14 mouse cellular contexts compared by ENCODE assay signal in the genomic region with DNA sequence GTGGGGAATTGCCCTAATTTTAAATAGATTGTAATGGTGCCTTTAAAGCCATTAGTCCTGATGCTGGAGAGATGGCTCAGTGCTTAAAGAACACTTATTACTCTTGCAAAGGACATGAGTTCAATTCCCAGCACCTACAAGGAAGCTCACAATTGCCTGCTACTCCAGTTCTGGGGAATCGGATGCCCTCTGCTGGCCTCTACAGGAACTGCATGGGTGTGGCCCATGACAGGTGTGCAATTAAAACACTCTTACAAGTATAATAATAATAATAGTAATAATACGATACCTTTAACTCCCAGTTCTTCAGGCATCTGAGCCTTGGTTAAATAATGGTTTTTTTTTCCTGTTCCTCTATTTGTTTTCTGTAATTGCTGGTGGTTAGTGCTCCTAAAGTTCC. TPM values are rescaled to one million over a fixed set of nuclear protein-coding genes. Genes with fewer than 3 reads are reported as not detected.
DNase-seq lines count a peak whose midpoint lies in the region; ATAC-seq and TF ChIP-seq lines count a peak whose summit lies in the region.
"Had no signal": no experiment of that assay in that cellular context is flagged by ENCODE, and none has a peak within 500 bp of the region (broad histone marks: within the 10 kb centered on the region; RNA-seq: fewer than 3 reads in every experiment).

No protein-coding gene starts in this region.

- H3K9ac ChIP-seq in hindbrain, postnatal 0 days (replicated peaks; ENCODE audit: low read length), result no peak overlapping the region
- H3K9ac ChIP-seq in midbrain, postnatal 0 days (replicated peaks; ENCODE audit: low read length, poor library complexity, severe bottlenecking), result no peak overlapping the region
- H3K9ac ChIP-seq in midbrain, embryonic 11.5 days (ENCODE audit: low read length), result no peak overlapping the region
- H3K9ac ChIP-seq: liver, embryonic 13.5 days; neural tube, embryonic 15.5 days had no signal

- H3K4me3 ChIP-seq in hindbrain, postnatal 0 days (ENCODE audit: low read length), result no peak overlapping the region
- H3K4me3 ChIP-seq in hindbrain, embryonic 10.5 days, result no peak overlapping the region
- H3K4me3 ChIP-seq in midbrain, postnatal 0 days (ENCODE audit: low read depth, low read length), result no peak overlapping the region
- H3K4me3 ChIP-seq in midbrain, embryonic 11.5 days (ENCODE audit: low read depth, low read length), result no peak overlapping the region
- H3K4me3 ChIP-seq in cortical plate, adult 2 months (ENCODE audit: insufficient read depth, low read length), result no peak overlapping the region
- no peak overlapping the region for H3K4me3 ChIP-seq in forebrain, embryonic 10.5 days
- H3K4me3 ChIP-seq: liver, embryonic 13.5 days; neural tube, embryonic 15.5 days had no signal

- H3K9me3 ChIP-seq in hindbrain, postnatal 0 days (ENCODE audit: low read length), result no peaks in the 10 kb centered on the region
- H3K9me3 ChIP-seq in hindbrain, embryonic 10.5 days, result no peaks in the 10 kb centered on the region
- no peaks in the 10 kb centered on the region for H3K9me3 ChIP-seq in midbrain, postnatal 0 days (ENCODE audit: low read length)
- no peaks in the 10 kb centered on the region for H3K9me3 ChIP-seq in midbrain, embryonic 11.5 days (ENCODE audit: control insufficient read depth, low read length)
- H3K9me3 ChIP-seq in forebrain, embryonic 10.5 days, result no peaks in the 10 kb centered on the region
- H3K9me3 ChIP-seq: liver, embryonic 13.5 days; neural tube, embryonic 15.5 days had no signal

- no peak overlapping the region for H3K27ac ChIP-seq in hindbrain, postnatal 0 days
- H3K27ac ChIP-seq in hindbrain, embryonic 10.5 days, result no peak overlapping the region
- H3K27ac ChIP-seq in midbrain, postnatal 0 days (ENCODE audit: low read depth, low read length), result no peak overlapping the region
- no peak overlapping the region for H3K27ac ChIP-seq in midbrain, embryonic 11.5 days (ENCODE audit: low read depth, low read length)
- no peak overlapping the region for H3K27ac ChIP-seq in cortical plate, adult 2 months (ENCODE audit: insufficient read depth, low read length)
- H3K27ac ChIP-seq in forebrain, embryonic 10.5 days, result no peak overlapping the region
- H3K27ac ChIP-seq: liver, embryonic 13.5 days; neural tube, embryonic 15.5 days had no signal

- TF ChIP-seq POLR2A in cortical plate, adult 2 months (IDR thresholded peaks at IDR 0.05; ENCODE audit: extremely low read depth, insufficient read depth, low read length), result no peak

- no peaks in the 10 kb centered on the region for H3K4me1 ChIP-seq in hindbrain, postnatal 0 days (ENCODE audit: insufficient read depth, low read length)
- no peaks in the 10 kb centered on the region for H3K4me1 ChIP-seq in hindbrain, embryonic 10.5 days (replicated peaks)
- 0 out of 2 replicates have a peak, but pooled peaks cover 3% of the 10 kb centered on the region for H3K4me1 ChIP-seq in midbrain, postnatal 0 days (ENCODE audit: insufficient read depth, low read length)
- no peaks in the 10 kb centered on the region for H3K4me1 ChIP-seq in midbrain, embryonic 11.5 days (ENCODE audit: control insufficient read depth, insufficient read depth, low read length)
- H3K4me1 ChIP-seq in cortical plate, adult 2 months (ENCODE audit: control insufficient read depth, insufficient read depth, low read length), result peaks cover 7% of the 10 kb centered on the region
- peaks cover 6% of the 10 kb centered on the region; the same call in 1 of the 2 replicates for H3K4me1 ChIP-seq in forebrain, embryonic 10.5 days
- H3K4me1 ChIP-seq: liver, embryonic 13.5 days; neural tube, embryonic 15.5 days had no signal

- peak; percentile 34; the same call in 1 of the 2 replicates for TF ChIP-seq CTCF in hindbrain, postnatal 0 days (IDR thresholded peaks at IDR 0.05; ENCODE audit: low read depth)
- peak; percentile 46 for TF ChIP-seq CTCF in midbrain, postnatal 0 days (IDR thresholded peaks at IDR 0.05)
- peak; percentile 23; the same call in 1 of the 2 replicates for TF ChIP-seq CTCF in cortical plate, adult 2 months (IDR thresholded peaks at IDR 0.05; ENCODE audit: extremely low read depth, insufficient read depth, low read length)

- intact Hi-C loops in gastrocnemius, postnatal 14 days (cut with DNase I; ENCODE audit: low total_unique reads), result no loop called here

- H3K27me3 ChIP-seq in hindbrain, postnatal 0 days (ENCODE audit: insufficient read depth, low read length), result no peaks in the 10 kb centered on the region
- H3K27me3 ChIP-seq in hindbrain, embryonic 10.5 days (ENCODE audit: insufficient read depth, poor library complexity, severe bottlenecking), result no peaks in the 10 kb centered on the region
- no peaks in the 10 kb centered on the region for H3K27me3 ChIP-seq in midbrain, postnatal 0 days (ENCODE audit: insufficient read depth, low read length)
- no peaks in the 10 kb centered on the region for H3K27me3 ChIP-seq in midbrain, embryonic 11.5 days (ENCODE audit: control insufficient read depth, insufficient read depth, low read length)
- no peaks in the 10 kb centered on the region for H3K27me3 ChIP-seq in forebrain, embryonic 10.5 days (ENCODE audit: poor library complexity, severe bottlenecking)
- H3K27me3 ChIP-seq: CH12.LX; liver, embryonic 13.5 days; neural tube, embryonic 15.5 days had no signal

- no peak overlapping the region for H3K4me2 ChIP-seq in hindbrain, postnatal 0 days (ENCODE audit: low read depth, low read length)
- no peak overlapping the region for H3K4me2 ChIP-seq in midbrain, postnatal 0 days (ENCODE audit: low read depth, low read length, poor library complexity, severe bottlenecking)
- no peak overlapping the region for H3K4me2 ChIP-seq in midbrain, embryonic 11.5 days
- H3K4me2 ChIP-seq: liver, embryonic 13.5 days; neural tube, embryonic 15.5 days had no signal

- WGBS in hindbrain, postnatal 0 days, result 100% methylated on average over 2 of the region's 2 CpGs
- 91% methylated on average over 2 of the region's 2 CpGs for WGBS in hindbrain, embryonic 10.5 days
- 95% methylated on average over 2 of the region's 2 CpGs for WGBS in midbrain, postnatal 0 days
- WGBS in midbrain, embryonic 11.5 days, result 100% methylated on average over 2 of the region's 2 CpGs
- 94% methylated on average over 2 of the region's 2 CpGs for whole genome bisulfite sequencing in forebrain, embryonic 10.5 days

- no peaks in the 10 kb centered on the region for H3K36me3 ChIP-seq in hindbrain, postnatal 0 days (ENCODE audit: insufficient read depth, low read length)
- H3K36me3 ChIP-seq in hindbrain, embryonic 10.5 days, result no peaks in the 10 kb centered on the region
- no peaks in the 10 kb centered on the region for H3K36me3 ChIP-seq in midbrain, postnatal 0 days (ENCODE audit: insufficient read depth, low read length)
- H3K36me3 ChIP-seq in midbrain, embryonic 11.5 days (ENCODE audit: control insufficient read depth, insufficient read depth, low read length), result no peaks in the 10 kb centered on the region
- H3K36me3 ChIP-seq in forebrain, embryonic 10.5 days (replicated peaks), result no peaks in the 10 kb centered on the region; the same call in 1 of the 2 replicates
- H3K36me3 ChIP-seq: liver, embryonic 13.5 days; neural tube, embryonic 15.5 days had no signal

- DNase-seq in hindbrain, postnatal 0 days (ENCODE audit: low spot score), result no peak
- no peak for DNase-seq in hindbrain, embryonic 10.5 days (ENCODE audit: low spot score)
- DNase-seq in midbrain, postnatal 0 days (ENCODE audit: low spot score), result no peak
- DNase-seq in midbrain, embryonic 11.5 days (ENCODE audit: low spot score, missing footprints), result no peak
- peak; percentile 3 to 4 for DNase-seq in thymus, postnatal 36 days
- no peak for DNase-seq in forebrain, embryonic 10.5 days (ENCODE audit: extremely low spot score, low spot score)
- DNase-seq in gastrocnemius, postnatal 14 days, result no peak
- DNase-seq: kidney, adult 11 months; liver, embryonic 13.5 days; midbrain, embryonic 14.5 days; right cerebral cortex, postnatal 14 days had no signal

- no peak for ATAC-seq in hindbrain, postnatal 0 days
- no peak for ATAC-seq in midbrain, postnatal 0 days (ENCODE audit: low FRiP score)
- no peak for ATAC-seq in midbrain, embryonic 11.5 days (ENCODE audit: low FRiP score)

RNA-seq across cellular contexts. Expression of a gene that starts 31.2 kb away (rescaled TPM):
- 34.4 and 40.9 TPM in 2 replicates for total RNA-seq in hindbrain, postnatal 0 days (2014; rRNA removed)
- 11.7 and 12.5 TPM in 2 replicates for polyA plus RNA-seq in hindbrain, postnatal 0 days (2015; fragmentation: Nextera tagmentation; extraction: Ambion mirVana)
- polyA plus RNA-seq in hindbrain, embryonic 10.5 days (2016; fragmentation: Nextera tagmentation; extraction: Ambion mirVana), result 22.0 and 25.0 TPM in 2 replicates
- 44.6 and 49.0 TPM in 2 replicates for total RNA-seq in midbrain, postnatal 0 days (2014; rRNA removed)
- 12.3 and 12.8 TPM in 2 replicates for polyA plus RNA-seq in midbrain, postnatal 0 days (2015; fragmentation: Nextera tagmentation; extraction: Ambion mirVana)
- 27.0 and 27.3 TPM in 2 replicates for polyA plus RNA-seq in midbrain, embryonic 11.5 days (2014; fragmentation: Nextera tagmentation; extraction: Ambion mirVana)
- 23.8 and 26.1 TPM in 2 replicates for polyA plus RNA-seq in cortical plate, adult 2 months (2012; rRNA removed)
- 14.6 and 15.4 TPM in 2 replicates for polyA plus RNA-seq in forebrain, embryonic 10.5 days (2016; fragmentation: Nextera tagmentation; extraction: Ambion mirVana)
- total RNA-seq in gastrocnemius, postnatal 14 days (2021), result 10 to 100 TPM in 1 of 2 experiments, 1 to 10 TPM in 1; 6.3 to 10.9 TPM
- total RNA-seq: CH12.LX had no signal

Comparison
In these comparisons a context has a peak if more than half of its experiments do, and no peak if none do; other contexts are left out.
1. DNase-seq: peak in thymus, postnatal 36 days (2 of 2); none in hindbrain, postnatal 0 days (single experiment), hindbrain, embryonic 10.5 days (single experiment), midbrain, postnatal 0 days (single experiment), midbrain, embryonic 11.5 days (single experiment), forebrain, embryonic 10.5 days (single experiment) and gastrocnemius, postnatal 14 days (single experiment).
2. Peak in every context shown above with its lines, with median percentiles within 50 percentile points of each other: CTCF ChIP-seq.